Mouse (Mus musculus) MN1 (cell line): ENCODE data around the gene Btbd19.
A peak's percentile ranks its signal among the peaks of the same experiment; 100 is the strongest.

Source experiments
- DNase-seq: peaks from one replicate; pipeline ENCODE4 v3.0.0-alpha.2; 2016; ENCODE audit warnings: low spot score

Gene Btbd19

DNA sequence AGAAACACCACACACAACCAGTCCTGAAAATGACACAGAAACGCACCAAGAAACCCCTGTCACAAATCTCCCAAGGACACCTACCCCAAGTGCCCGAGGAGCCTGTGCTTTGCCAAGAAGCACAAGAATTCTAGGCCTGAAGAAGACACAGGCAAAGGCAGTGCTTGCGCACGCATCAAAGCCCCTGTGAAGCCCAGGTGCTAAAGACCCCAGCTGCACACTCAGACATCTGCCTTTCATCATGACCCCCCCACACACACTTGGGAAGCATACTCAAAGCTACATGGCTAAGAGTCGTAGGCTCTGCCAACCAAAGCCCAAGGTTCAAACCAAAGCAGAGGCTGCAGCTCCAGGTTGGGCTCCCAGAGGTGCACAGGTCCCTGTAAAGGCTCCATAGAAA is 9.9 kb downstream of the Btbd19 start:
- no peak for DNase-seq

DNA sequence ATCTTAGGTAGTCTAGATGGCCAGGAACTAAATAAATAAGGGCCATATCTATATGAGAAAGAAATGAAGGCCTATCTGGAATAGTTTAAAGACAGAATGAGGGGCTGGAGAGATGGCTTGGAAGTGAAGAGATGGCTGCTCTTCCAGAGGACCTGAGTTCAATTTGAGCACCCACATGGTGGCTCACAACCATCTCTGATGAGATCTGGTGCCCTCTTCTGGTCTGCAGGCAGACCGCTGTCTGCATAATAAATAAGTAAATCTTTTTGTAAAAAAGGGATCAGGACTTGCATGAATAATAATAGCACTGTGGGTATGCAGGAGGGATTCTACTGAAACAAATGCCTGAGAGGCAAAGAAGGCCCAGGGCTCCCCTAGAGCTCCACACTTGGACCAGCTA is 12.3 kb downstream of the Btbd19 start:
- no peak for DNase-seq

DNA sequence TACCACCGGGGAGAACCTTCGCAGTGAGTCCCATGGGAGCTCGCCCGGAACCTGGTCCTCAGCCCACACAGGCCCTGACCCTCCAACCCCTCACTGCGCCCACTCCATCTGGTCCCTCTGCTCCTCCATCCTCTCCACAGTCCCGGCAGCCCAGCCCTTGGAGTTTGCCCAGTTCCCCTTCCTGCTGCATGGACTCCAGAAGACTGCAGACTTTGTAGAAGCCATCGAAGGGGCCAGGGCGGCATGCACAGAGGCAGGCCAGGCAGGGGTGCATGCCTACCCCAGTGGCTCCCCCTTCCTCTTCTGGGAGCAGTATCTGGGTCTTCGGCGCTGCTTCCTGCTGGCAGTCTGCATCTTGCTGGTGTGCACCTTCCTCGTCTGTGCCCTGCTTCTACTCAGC is 14.5 kb downstream of the Btbd19 start:
- no peak for DNase-seq

GRCm38 (mm10) chr4:117110249-117110648 is 15.3 kb downstream of the Btbd19 start:
- DNase-seq: no peak

DNA sequence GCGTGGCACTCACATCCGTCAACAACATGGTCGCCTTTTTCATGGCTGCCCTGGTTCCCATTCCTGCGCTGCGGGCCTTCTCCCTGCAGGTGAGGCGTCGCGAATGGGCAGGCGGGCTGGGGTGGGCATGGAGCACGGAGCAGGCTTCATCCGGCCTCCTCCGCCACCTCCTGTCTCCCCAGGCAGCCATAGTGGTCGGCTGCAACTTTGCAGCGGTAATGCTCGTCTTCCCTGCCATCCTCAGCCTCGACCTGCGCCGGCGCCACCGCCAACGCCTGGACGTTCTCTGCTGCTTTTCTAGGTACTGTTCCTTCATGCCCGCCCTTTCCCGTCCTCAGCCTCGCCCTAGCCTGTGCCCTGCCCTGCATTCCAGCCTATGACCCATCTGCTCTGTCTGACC is 16.2 kb downstream of the Btbd19 start:
- no peak for DNase-seq

DNA sequence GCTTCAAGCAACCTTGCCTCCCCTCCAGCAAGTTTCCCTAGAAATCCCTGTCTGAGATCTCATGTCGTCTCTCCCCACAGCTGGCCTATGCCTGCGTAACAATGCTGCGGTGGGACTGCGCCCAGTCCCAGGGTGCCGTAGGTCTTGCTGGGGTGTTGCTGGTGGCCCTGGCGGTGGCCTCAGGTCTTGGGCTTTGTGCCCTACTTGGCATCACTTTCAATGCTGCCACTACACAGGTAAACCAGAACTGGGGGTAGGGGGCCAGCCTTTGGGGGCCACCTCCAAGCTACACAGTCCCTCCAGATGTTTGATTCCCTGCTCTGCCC is 17.0 kb downstream of the Btbd19 start:
- no peak for DNase-seq

GRCm38 (mm10) chr4:117107813-117108523 is 17.6 kb downstream of the Btbd19 start:
- no peak for DNase-seq

- no peak for DNase-seq
Observed at GRCm38 (mm10) chr4:117105127-117105526, 20.4 kb downstream of the Btbd19 start.

- no peak for DNase-seq
Observed at GRCm38 (mm10) chr4:117104672-117105071, 20.9 kb downstream of the Btbd19 start.

DNA sequence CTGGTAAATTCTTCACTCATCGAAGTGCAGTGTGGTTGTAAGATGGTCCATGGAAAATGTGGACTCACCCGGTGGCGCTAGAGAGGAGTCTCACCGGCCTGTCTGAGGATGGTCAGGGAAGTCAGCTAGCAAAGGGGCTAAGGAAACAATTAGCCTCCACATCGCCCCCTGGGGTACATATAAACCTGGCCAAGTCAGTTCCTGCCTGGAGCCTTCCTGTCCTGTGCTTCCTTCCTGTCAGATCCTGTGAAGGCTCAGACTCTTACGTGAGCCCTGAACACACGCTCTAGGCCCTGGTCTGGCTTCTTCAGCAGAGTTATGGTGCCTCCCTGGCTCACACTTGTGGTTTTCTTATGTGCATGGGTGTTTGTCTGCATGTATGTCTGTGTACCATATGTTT is 24.3 kb downstream of the Btbd19 start:
- DNase-seq: peak; percentile 18

DNA sequence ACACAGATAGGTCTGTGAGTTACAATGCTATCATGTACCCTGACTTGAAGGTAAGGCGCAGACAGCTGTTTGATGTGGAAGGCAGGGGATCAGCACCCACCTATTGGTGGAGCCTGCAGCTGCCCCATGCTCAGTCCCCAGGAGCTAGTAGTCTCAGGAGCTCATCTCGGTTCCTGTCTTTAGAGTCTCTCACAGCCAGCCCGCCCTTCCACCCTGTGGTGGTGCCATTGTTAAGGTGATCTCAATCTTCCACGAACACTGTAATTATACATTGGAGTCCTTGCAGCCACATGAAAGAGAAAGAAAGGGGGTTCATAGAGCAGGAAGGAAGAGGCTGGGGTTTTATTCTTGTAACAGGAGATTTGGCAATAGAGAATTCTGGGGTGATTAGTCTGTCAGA is 25.5 kb downstream of the Btbd19 start:
- no peak for DNase-seq

DNA sequence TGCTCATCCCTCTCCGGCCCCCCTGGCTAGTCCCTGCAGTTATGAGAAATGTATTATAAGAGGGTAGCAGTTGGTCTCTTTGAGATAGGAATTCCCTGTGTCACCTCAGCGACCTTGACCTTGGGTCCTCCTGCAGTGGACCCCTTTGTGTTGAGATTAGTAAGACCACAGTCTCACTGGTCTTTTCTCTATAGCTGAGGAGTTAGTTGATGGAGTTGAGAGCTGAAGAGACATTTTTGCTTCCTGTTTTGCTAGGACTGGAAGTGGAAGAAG is 26.8 kb downstream of the Btbd19 start:
- DNase-seq: no peak

DNA sequence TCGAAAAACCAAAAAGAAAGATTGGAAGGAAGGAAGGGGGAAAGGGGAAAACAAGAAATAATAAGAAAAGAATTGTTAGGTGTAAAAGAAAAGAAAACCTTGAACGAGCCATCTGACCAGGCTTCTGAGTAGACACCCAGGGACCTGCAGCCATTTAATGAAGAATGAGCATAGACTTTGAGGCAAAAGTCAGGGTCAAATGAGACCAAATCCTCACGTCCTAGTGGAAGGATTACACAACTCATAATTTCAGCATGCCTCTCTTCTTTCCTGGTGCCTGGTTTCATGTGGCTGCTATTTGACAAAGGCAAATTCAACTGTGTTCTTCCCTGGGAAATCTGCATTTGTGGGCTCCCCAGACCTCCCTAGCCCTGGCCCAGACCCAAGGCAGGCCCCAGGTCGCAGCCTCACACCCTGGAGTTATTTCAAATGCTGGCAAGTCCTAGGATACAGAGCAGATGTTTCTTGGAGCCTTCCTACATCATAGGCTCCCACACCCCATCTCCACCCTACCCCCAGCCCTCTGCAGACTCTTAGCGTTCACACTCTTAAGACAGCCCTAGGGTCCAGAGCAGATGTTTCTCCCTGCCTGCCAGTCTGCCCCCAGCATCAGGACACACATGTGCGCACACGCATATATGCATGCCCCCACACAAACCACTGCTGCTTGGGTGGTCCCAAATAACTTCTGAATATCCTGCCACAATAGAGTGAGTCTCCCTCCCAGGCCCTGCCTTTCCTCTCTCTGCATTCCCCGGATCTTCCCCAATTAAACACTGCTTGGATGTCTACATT is 27.4 kb downstream of the Btbd19 start:
- no peak for DNase-seq

- peak; percentile 29 for DNase-seq
Observed at GRCm38 (mm10) chr4:117096666-117097065, 28.9 kb downstream of the Btbd19 start.

- peak; percentile 54 for DNase-seq
Observed at GRCm38 (mm10) chr4:117095551-117096452, 29.7 kb downstream of the Btbd19 start, which contains the start of gene Ptch2. Gene Ptch2, plus strand, starts transcription at chr4:117096075.

- no peak for DNase-seq
Observed at GRCm38 (mm10) chr4:117094626-117095361, 30.7 kb downstream of the Btbd19 start.

DNA sequence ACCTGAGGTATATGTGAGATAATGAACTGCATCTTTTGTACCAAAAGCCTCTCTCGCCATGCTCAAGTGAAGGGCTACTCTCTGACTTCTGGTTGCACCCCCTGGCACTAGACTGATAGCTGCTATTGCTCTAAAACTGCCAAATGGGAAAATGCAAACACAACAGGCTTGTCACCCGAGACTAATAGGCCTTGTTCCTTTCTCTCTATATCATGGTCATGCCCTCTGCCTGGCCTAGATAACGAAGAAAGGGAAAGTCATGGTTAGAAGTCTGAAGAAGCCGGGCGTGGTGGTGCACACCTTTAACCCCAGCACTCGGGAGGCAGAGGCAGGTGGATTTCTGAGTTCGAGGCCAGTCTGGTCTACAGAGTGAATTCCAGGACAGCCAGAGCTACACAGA is 34.9 kb downstream of the Btbd19 start:
- no peak for DNase-seq

DNA sequence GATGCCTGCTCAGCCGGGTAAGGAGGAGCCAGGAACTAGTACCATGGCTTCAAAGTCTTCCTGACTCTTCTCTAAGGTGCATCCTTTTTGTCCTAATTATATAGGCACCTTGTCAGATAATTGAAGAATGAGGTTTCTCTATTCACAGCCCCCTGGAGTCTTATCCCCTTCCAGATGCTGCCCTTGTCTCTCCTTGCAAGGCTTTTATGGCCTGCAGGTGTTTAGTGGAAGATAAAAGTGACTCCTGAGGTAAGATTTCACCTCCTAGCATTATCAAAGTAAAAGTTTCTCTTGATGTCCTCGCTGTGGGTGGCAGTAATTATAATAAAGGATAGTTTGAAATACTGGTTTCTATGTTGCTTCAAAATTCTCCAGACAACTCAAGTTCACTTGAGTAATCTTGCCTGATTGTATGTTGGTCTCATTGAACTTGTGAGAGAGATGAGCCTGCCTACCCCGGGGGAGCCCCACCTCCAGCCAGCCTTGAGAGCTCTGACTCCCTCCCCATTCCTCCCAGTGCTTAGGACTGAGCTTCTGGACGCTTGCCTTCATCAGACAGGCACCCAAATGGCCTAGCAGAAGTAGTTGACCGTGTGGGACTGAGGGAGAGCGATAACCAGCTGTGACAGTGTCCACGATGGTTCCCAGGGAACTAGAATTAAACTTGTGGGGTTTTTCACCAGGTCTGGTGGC is 37.4 kb downstream of the Btbd19 start:
- no peak for DNase-seq

GRCm38 (mm10) chr4:117071183-117071582 is 54.3 kb downstream of the Btbd19 start:
- DNase-seq: no peak

- DNase-seq: no peak
Observed at GRCm38 (mm10) chr4:117070624-117071023, 54.9 kb downstream of the Btbd19 start.

DNA sequence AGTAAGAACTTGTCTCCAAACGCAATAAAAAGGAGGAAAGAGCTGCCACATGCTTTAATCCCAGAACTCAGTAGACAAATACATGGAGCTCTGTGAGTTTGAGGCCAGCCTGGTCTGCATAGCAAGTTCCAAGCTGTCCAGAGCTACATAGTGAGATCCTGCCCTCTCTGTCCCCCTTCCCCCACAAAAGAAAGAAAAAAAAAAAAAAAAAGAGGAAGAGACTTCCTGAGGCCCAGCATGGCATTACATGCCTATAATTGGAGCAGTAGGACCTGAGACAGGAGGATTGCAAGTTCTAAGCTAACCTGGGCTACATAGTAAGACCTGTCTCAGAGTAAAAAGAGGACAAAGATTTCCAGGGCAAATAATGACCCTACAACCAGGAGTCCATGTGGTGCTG is 55.9 kb downstream of the Btbd19 start:
- DNase-seq: no peak
